Mouse (Mus musculus) mature B cell (primary cell): Measurements from ENCODE around the gene Ap5b1.

Experiments used
- in situ Hi-C: fragments of 300-500 bp; cut with MboI; formaldehyde crosslinking; loops from 2 replicates; pipeline ENCODE4 v1.14.3; 2019

Gene Ap5b1

DNA sequence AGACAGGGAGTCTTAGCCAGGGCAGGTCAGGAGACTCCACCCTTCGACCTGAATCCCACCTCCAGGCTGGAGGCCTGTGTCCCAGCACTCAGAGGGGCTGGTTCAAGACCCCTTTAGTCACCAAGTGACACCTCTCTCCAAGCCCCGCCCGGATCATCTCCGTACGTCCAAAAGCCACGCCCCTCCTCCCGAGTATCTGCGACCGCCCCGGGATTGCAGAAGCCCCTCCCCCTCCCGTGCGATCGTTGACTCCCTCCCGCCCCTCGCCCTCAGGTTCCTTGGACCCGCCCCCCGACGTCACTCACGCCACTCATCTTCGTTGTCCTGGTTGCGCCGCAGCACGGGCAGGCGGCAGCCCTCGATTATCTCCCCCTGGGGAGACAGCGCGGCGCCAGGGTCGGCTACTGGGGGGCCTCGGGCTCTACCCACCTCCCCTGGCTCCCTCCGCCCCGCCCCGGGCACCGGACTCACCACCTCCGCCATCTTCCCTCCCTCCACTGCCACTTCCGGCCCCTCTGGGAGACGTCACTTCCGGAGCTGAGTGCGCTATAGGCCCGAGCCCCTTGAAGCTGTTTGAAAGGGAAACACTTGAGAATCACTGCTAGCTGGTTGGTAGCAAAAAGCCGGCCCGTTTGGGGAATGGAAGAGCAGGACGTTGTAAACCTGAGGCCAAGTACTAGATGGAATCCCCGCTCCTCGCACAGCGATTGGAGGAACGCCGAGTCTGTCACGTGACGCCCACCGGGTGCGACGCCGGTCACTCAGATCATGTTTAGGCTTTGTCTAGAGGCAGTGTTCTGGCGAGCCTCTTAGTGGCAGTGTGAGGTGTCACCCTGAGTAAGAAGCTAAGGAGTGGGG is 42.0 kb downstream of the Ap5b1 start, which contains the start of gene Kat5:
Gene Kat5 (minus strand): TSS at position 691 of the 858 bp plus-strand sequence.
- in situ Hi-C loops, result no loop called here

DNA sequence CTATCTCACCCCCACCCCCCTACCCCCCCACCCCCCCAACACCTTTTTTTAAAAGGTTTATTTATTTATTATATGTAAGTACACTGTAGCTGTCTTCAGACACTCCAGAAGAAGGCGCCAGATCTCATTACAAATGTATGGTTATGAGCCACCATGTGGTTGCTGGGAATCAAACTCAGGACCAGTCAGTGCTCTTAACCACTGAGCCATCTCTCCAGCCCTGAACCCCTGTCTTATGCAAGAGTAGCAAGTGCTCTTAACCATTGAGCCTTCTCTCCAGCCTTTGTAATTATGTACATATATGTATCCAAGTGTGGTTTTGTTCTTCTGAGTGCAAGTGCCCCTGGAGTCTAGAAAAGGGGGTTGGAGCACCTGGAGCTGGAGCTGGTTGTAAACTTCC is 44.1 kb downstream of the Ap5b1 start:
- in situ Hi-C loops, result no loop called here

GRCm38 (mm10) chr19:5612762-5613411 is 45.1 kb downstream of the Ap5b1 start:
- in situ Hi-C loops, result no loop called here

- in situ Hi-C loops, result no loop called here
Measured at GRCm38 (mm10) chr19:5614953-5615352, 47.1 kb downstream of the Ap5b1 start.

DNA sequence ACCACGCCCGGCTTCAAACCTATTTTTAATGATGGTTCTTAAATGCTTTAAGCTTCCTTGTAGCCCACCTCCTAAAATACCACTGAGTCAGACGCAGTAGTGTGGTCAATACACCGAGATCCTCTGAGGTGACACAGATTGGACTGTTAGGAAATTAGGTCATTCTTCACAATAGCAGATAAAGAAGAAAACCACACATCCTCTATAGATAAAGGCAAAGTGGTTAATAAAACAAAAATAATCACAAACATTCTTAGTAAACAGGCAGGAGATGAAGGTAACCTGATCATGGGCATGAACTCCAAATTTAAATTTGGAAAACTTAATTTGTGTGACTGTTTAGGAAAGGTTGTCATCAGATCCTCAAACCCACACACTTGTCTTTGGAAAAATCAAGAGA is 52.2 kb downstream of the Ap5b1 start:
- in situ Hi-C loops, result no loop called here
